Mouse (Mus musculus): Measurements from ENCODE around the gene Tbck. TPM values are rescaled to one million over a fixed set of nuclear protein-coding genes. Genes with fewer than 3 reads are reported as not detected.

The Tbck gene
- polyA plus RNA-seq, 1 experiment, result 3.3 TPM

DNA sequence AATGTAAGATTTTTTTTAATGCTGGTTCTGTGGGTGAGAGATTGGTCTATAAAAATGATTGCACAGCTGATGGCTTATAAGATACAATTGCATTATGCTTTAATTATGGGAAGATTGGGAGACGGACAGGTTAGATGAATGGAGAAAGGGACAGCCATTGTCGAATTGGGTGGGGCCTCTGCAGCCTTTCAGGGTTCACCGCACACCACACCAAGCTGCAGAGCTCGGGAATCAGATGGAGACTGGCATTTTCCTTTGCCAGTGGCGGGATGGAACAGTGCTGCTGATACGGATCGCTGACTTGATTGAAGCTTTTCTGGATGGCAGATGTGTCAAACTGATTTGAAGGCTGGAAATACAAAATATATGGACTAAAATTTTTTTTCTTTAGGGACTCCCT lies 88.1 kb downstream of the Tbck start:
- peaks cover 11% of the 10 kb centered on the region for H3K36me3 ChIP-seq (ENCODE audit: control insufficient read depth, insufficient read depth)
- H3K27me3 ChIP-seq (ENCODE audit: control insufficient read depth, insufficient read depth, insufficient read length), result no peaks in the 10 kb centered on the region
- no peak overlapping the region for H3K4me2 ChIP-seq (ENCODE audit: low read depth)
- no peak overlapping the region for H3K4me3 ChIP-seq
- no peaks in the 10 kb centered on the region for H3K79me2 ChIP-seq (ENCODE audit: control insufficient read depth, insufficient read depth)
- TF ChIP-seq USF1 (IDR thresholded peaks at IDR 0.05; ENCODE audit: low read depth) (no peak), REST (IDR thresholded peaks at IDR 0.05; ENCODE audit: insufficient read depth, insufficient read length) (no peak), SRF (IDR thresholded peaks at IDR 0.05; ENCODE audit: control insufficient read depth, insufficient read length, low read depth) (no peak), POLR2AphosphoS2 (IDR thresholded peaks at IDR 0.05; ENCODE audit: insufficient read length, low read depth) (no peak), TCF3 (IDR thresholded peaks at IDR 0.05; ENCODE audit: insufficient read length, low read depth) (no peak), POLR2A (IDR thresholded peaks at IDR 0.05; ENCODE audit: insufficient read length, low read depth) (no peak), E2F4 (IDR thresholded peaks at IDR 0.05; ENCODE audit: insufficient read depth) (no peak), CEBPB (IDR thresholded peaks at IDR 0.05; ENCODE audit: insufficient read depth, poor library complexity, severe bottlenecking) (no peak), MYOG (IDR thresholded peaks at IDR 0.05; ENCODE audit: control insufficient read depth in 1 of 3, insufficient read depth in 1 of 3, insufficient read length in 2 of 3, low read depth in 2 of 3) (no peak), MYOD1 (IDR thresholded peaks at IDR 0.05; ENCODE audit: control insufficient read depth in 1 of 3, insufficient read length in 2 of 3, low read depth in 2 of 3) (no peak), TCF12 (IDR thresholded peaks at IDR 0.05; ENCODE audit: insufficient read depth, poor library complexity, severe bottlenecking) (no peak)
- no peak overlapping the region for H3ac ChIP-seq (ENCODE audit: control insufficient read depth, insufficient read length)

DNA sequence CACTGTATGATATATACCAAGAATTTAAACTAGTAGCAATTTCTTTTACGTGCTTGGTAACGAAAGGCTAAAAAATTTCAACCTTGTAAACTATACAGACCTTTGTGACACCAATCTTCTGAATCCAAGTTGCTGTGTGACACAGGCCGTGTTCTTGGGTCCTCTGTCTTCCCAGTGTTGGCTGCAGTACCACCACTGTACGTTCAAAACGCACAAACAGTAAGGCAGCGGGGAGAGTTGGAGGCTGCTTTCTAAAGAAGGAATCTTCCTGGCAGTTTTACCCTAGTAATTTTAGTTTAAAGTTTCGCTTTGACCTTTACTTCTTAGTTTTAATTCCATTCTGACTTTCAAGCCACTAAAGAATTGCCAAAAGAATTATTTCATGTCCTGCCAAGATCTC lies 92.7 kb downstream of the Tbck start:
- no peak overlapping the region for H3K4me3 ChIP-seq
- H3K27me3 ChIP-seq (ENCODE audit: control insufficient read depth, insufficient read depth, insufficient read length), result no peaks in the 10 kb centered on the region
- no peak overlapping the region for H3ac ChIP-seq (ENCODE audit: control insufficient read depth, insufficient read length)
- TF ChIP-seq USF1 (IDR thresholded peaks at IDR 0.05; ENCODE audit: low read depth), result no peak
- no peak for TF ChIP-seq MYOG (IDR thresholded peaks at IDR 0.05; ENCODE audit: control insufficient read depth in 1 of 3, insufficient read depth in 1 of 3, insufficient read length in 2 of 3, low read depth in 2 of 3)
- TF ChIP-seq POLR2AphosphoS2 (IDR thresholded peaks at IDR 0.05; ENCODE audit: insufficient read length, low read depth), result no peak
- TF ChIP-seq E2F4 (IDR thresholded peaks at IDR 0.05; ENCODE audit: insufficient read depth), result no peak
- no peak for TF ChIP-seq TCF3 (IDR thresholded peaks at IDR 0.05; ENCODE audit: insufficient read length, low read depth)
- TF ChIP-seq TCF12 (IDR thresholded peaks at IDR 0.05; ENCODE audit: insufficient read depth, poor library complexity, severe bottlenecking), result no peak
- TF ChIP-seq SRF (IDR thresholded peaks at IDR 0.05; ENCODE audit: control insufficient read depth, insufficient read length, low read depth), result no peak
- TF ChIP-seq POLR2A (IDR thresholded peaks at IDR 0.05; ENCODE audit: insufficient read length, low read depth), result no peak
- no peak for TF ChIP-seq MYOD1 (IDR thresholded peaks at IDR 0.05; ENCODE audit: control insufficient read depth in 1 of 3, insufficient read length in 2 of 3, low read depth in 2 of 3)
- no peaks in the 10 kb centered on the region for H3K79me2 ChIP-seq (ENCODE audit: control insufficient read depth, insufficient read depth)
- H3K4me2 ChIP-seq (ENCODE audit: low read depth), result no peak overlapping the region
- H3K36me3 ChIP-seq (ENCODE audit: control insufficient read depth, insufficient read depth), result peaks cover 14% of the 10 kb centered on the region

DNA sequence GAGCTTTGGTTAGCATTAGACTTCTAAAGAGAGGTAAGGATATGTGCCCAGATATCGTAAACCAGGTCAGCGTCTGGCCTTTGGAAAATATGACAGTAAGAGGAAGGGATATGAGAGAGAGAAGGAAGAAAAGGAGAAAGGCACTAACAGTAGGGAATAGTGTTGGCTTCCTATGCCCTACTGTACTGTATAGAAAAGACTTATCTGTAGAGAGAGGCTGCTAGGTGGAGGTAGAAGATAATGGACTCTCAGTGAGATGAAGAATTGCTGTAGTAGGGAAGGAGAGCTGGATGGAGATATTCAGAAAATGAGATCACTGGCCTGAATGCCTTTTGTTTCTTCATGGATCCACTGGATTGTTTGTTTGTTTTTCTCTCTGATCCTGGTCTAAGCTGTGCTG lies 97.2 kb downstream of the Tbck start:
- no peak for TF ChIP-seq CEBPB (IDR thresholded peaks at IDR 0.05; ENCODE audit: insufficient read depth, poor library complexity, severe bottlenecking)
- TF ChIP-seq SRF (IDR thresholded peaks at IDR 0.05; ENCODE audit: control insufficient read depth, insufficient read length, low read depth), result no peak
- Histone ChIP-seq H3K27me3 (ENCODE audit: control insufficient read depth, insufficient read depth, insufficient read length) (no peaks in the 10 kb centered on the region), H3K36me3 (ENCODE audit: control insufficient read depth, insufficient read depth) (peaks cover 6% of the 10 kb centered on the region), H3K4me2 (ENCODE audit: low read depth) (no peak overlapping the region), H3K79me2 (ENCODE audit: control insufficient read depth, insufficient read depth) (no peaks in the 10 kb centered on the region), H3ac (ENCODE audit: control insufficient read depth, insufficient read length) (no peak overlapping the region), H3K4me3 (no peak overlapping the region)

DNA sequence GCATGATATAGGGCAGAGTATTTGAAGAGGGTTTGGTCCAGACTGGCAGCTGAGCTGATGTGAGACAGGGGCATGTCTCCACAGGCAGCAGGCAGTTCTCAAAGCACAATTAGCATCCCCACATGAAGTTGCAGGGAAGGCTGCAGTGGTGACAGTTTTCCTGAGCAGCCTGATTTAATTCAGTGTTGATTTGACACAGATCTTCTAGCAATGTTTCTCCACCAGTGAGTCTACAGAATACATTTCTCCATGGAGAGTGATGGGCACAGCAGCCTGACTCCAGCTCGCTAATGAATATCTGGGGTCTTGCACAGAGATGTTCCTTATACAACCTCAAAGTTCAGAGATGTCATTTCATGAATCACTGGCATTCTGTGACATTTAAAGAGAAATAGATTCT lies 99.1 kb downstream of the Tbck start:
- Histone ChIP-seq H3K4me3 (no peak overlapping the region), H3K36me3 (ENCODE audit: control insufficient read depth, insufficient read depth) (peaks cover 3% of the 10 kb centered on the region), H3K27me3 (ENCODE audit: control insufficient read depth, insufficient read depth, insufficient read length) (no peaks in the 10 kb centered on the region), H3ac (ENCODE audit: control insufficient read depth, insufficient read length) (no peak overlapping the region), H3K79me2 (ENCODE audit: control insufficient read depth, insufficient read depth) (no peaks in the 10 kb centered on the region), H3K4me2 (ENCODE audit: low read depth) (no peak overlapping the region)
- no peak for TF ChIP-seq MYOD1 (IDR thresholded peaks at IDR 0.05; ENCODE audit: control insufficient read depth in 1 of 3, insufficient read length in 2 of 3, low read depth in 2 of 3)
- no peak for TF ChIP-seq REST (IDR thresholded peaks at IDR 0.05; ENCODE audit: insufficient read depth, insufficient read length)
- no peak for TF ChIP-seq POLR2AphosphoS2 (IDR thresholded peaks at IDR 0.05; ENCODE audit: insufficient read length, low read depth)
- no peak for TF ChIP-seq TCF12 (IDR thresholded peaks at IDR 0.05; ENCODE audit: insufficient read depth, poor library complexity, severe bottlenecking)
- no peak for TF ChIP-seq SRF (IDR thresholded peaks at IDR 0.05; ENCODE audit: control insufficient read depth, insufficient read length, low read depth)
- TF ChIP-seq POLR2A (IDR thresholded peaks at IDR 0.05; ENCODE audit: insufficient read length, low read depth), result no peak
- TF ChIP-seq E2F4 (IDR thresholded peaks at IDR 0.05; ENCODE audit: insufficient read depth), result no peak
- no peak for TF ChIP-seq MYOG (IDR thresholded peaks at IDR 0.05; ENCODE audit: control insufficient read depth in 1 of 3, insufficient read depth in 1 of 3, insufficient read length in 2 of 3, low read depth in 2 of 3)
- TF ChIP-seq USF1 (IDR thresholded peaks at IDR 0.05; ENCODE audit: low read depth), result no peak
- TF ChIP-seq MAX (IDR thresholded peaks at IDR 0.05; ENCODE audit: low read depth), result no peak
- TF ChIP-seq CEBPB (IDR thresholded peaks at IDR 0.05; ENCODE audit: insufficient read depth, poor library complexity, severe bottlenecking), result no peak
- TF ChIP-seq TCF3 (IDR thresholded peaks at IDR 0.05; ENCODE audit: insufficient read length, low read depth), result no peak

DNA sequence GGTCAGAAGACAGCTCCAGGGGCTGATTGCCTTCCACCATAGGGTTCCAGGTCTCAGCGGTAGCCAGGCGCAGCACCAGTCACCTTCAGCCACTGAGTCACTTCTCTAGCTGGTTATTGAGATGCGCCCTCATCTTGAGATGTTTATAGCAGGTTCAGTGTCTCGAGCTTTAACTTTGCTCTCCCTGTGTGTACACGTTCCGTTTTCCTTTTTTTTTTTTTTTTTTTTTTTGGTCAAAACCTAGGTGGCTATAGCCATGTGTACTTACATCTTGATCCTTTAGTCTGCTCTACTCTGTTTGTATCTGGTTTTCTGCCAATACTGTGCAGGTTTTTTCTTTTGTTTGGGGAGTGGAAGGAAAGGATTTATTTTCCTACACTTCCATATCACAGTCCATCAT lies 100.8 kb downstream of the Tbck start:
- Histone ChIP-seq H3K27me3 (ENCODE audit: control insufficient read depth, insufficient read depth, insufficient read length) (no peaks in the 10 kb centered on the region), H3ac (ENCODE audit: control insufficient read depth, insufficient read length) (no peak overlapping the region), H3K79me2 (ENCODE audit: control insufficient read depth, insufficient read depth) (no peaks in the 10 kb centered on the region), H3K36me3 (ENCODE audit: control insufficient read depth, insufficient read depth) (no peaks in the 10 kb centered on the region), H3K4me3 (no peak overlapping the region), H3K4me2 (ENCODE audit: low read depth) (no peak overlapping the region)
- TF ChIP-seq E2F4 (IDR thresholded peaks at IDR 0.05; ENCODE audit: insufficient read depth), result no peak
- TF ChIP-seq MYOG (IDR thresholded peaks at IDR 0.05; ENCODE audit: control insufficient read depth in 1 of 3, insufficient read depth in 1 of 3, insufficient read length in 2 of 3, low read depth in 2 of 3), result no peak
- no peak for TF ChIP-seq POLR2AphosphoS2 (IDR thresholded peaks at IDR 0.05; ENCODE audit: insufficient read length, low read depth)
- TF ChIP-seq USF1 (IDR thresholded peaks at IDR 0.05; ENCODE audit: low read depth), result no peak
- no peak for TF ChIP-seq POLR2A (IDR thresholded peaks at IDR 0.05; ENCODE audit: insufficient read length, low read depth)
- TF ChIP-seq CEBPB (IDR thresholded peaks at IDR 0.05; ENCODE audit: insufficient read depth, poor library complexity, severe bottlenecking), result no peak
- TF ChIP-seq SRF (IDR thresholded peaks at IDR 0.05; ENCODE audit: control insufficient read depth, insufficient read length, low read depth), result no peak
- no peak for TF ChIP-seq REST (IDR thresholded peaks at IDR 0.05; ENCODE audit: insufficient read depth, insufficient read length)
